Mouse (Mus musculus) CH12.LX (cell line): ENCODE measurements around the gene Ifit2. TPM values are rescaled to one million over a fixed set of nuclear protein-coding genes. Genes with fewer than 3 reads are reported as not detected.

Experiments
- DNase-seq: peaks from one replicate; pipeline ENCODE4 v3.0.0-alpha.2; 2013; ENCODE audit errors: extremely low read depth
- H3K27ac ChIP-seq: 2 replicates; pipeline ENCODE4 v1.5.1; 2012; ENCODE audit warnings: low read depth, mild to moderate bottlenecking, control low read depth, moderate library complexity; ENCODE audit not compliant: insufficient read depth
- H3K27me3 ChIP-seq: replicated peaks from 2 replicates; pipeline ENCODE3; 2012; ENCODE audit warnings: inconsistent platforms
- H3K36me3 ChIP-seq, 2 experiments: replicated peaks in 1 of 2; 2 replicates each; pipeline versions ENCODE3 to v1.6.1; 2012; ENCODE audit warnings: inconsistent platforms in 1 of 2, low read length in 1 of 2, mild to moderate bottlenecking in 1 of 2, mixed read lengths in 1 of 2, moderate library complexity in 1 of 2; ENCODE audit not compliant: control insufficient read depth in 1 of 2, insufficient read depth in 1 of 2
- H3K4me1 ChIP-seq, 2 experiments: 2 replicates each; pipeline ENCODE4 v1.6.1; 2012; ENCODE audit warnings: inconsistent platforms in 1 of 2, moderate library complexity in 1 of 2; ENCODE audit not compliant: insufficient read depth in 2 of 2, control insufficient read depth in 1 of 2
- H3K4me2 ChIP-seq: 2 replicates; pipeline ENCODE4 v1.6.1; 2012; ENCODE audit warnings: low read depth, mild to moderate bottlenecking, control low read depth; ENCODE audit not compliant: poor library complexity, insufficient read depth, severe bottlenecking
- H3K4me3 ChIP-seq, 3 experiments: fragments of 150-350 bp in 1 of 3; sonication (generic) in 1 of 3; replicated peaks in 1 of 3; 2 replicates each; pipeline versions ENCODE3 to v1.5.1; 2011 to 2012; ENCODE audit warnings: low read depth in 2 of 3, low read length in 2 of 3, mild to moderate bottlenecking in 2 of 3, moderate library complexity in 2 of 3, control low read depth in 1 of 3, improper control_type of control experiment in 1 of 3, inconsistent platforms in 1 of 3, mixed read lengths in 1 of 3; ENCODE audit not compliant: poor library complexity in 1 of 3
- H3K79me2 ChIP-seq: replicated peaks from 2 replicates; pipeline ENCODE4 v1.6.1; 2012; ENCODE audit warnings: mild to moderate bottlenecking, moderate library complexity; ENCODE audit not compliant: control insufficient read depth, poor library complexity, insufficient read depth, severe bottlenecking; ENCODE audit errors: extremely low read depth
- H3K9ac ChIP-seq: 2 replicates; pipeline ENCODE4 v1.6.1; 2012; ENCODE audit warnings: low read depth, mild to moderate bottlenecking, control low read depth, moderate library complexity; ENCODE audit not compliant: insufficient read depth
- H3K9me3 ChIP-seq: replicated peaks from 2 replicates; pipeline ENCODE3; 2012; ENCODE audit warnings: low read length, inconsistent platforms, mixed read lengths
- BHLHE40 ChIP-seq: IDR thresholded peaks from 2 replicates; pipeline ENCODE4 v1.6.1; 2011; ENCODE audit warnings: mild to moderate bottlenecking, low read depth, low read length, improper control_type of control experiment
- CHD1 ChIP-seq: IDR thresholded peaks from 2 replicates; pipeline ENCODE4 v1.6.1; 2012; ENCODE audit warnings: low read depth, low read length, improper control_type of control experiment, inconsistent platforms
- CHD2 ChIP-seq: IDR thresholded peaks from 2 replicates; pipeline ENCODE4 v1.6.1; 2011; ENCODE audit warnings: low read length, improper control_type of control experiment
- ELF1 ChIP-seq: IDR thresholded peaks from 2 replicates; pipeline ENCODE4 v1.6.1; 2014; ENCODE audit warnings: low read depth, mild to moderate bottlenecking, inconsistent platforms, low read length, improper control_type of control experiment
- ETS1 ChIP-seq: conservative IDR thresholded peaks from 2 replicates; pipeline ENCODE4 v1.6.1; 2012; ENCODE audit warnings: low read depth, mild to moderate bottlenecking, inconsistent platforms, low read length, improper control_type of control experiment, moderate library complexity
- GABPA ChIP-seq: IDR thresholded peaks from 2 replicates; pipeline ENCODE4 v1.6.1; 2012; ENCODE audit warnings: low read depth, low read length, improper control_type of control experiment, inconsistent platforms; ENCODE audit not compliant: insufficient replicate concordance
- IRF4 ChIP-seq: IDR thresholded peaks from 2 replicates; pipeline ENCODE4 v1.6.1; 2014; ENCODE audit warnings: low read depth, mild to moderate bottlenecking, inconsistent platforms, low read length, improper control_type of control experiment
- JUND ChIP-seq: conservative IDR thresholded peaks from 2 replicates; pipeline ENCODE4 v1.6.1; 2011; ENCODE audit warnings: low read depth, low read length, improper control_type of control experiment
- MAFK ChIP-seq: IDR thresholded peaks from 2 replicates; pipeline ENCODE4 v1.6.1; 2011; ENCODE audit warnings: low read length, improper control_type of control experiment; ENCODE audit not compliant: insufficient replicate concordance
- MAX ChIP-seq: IDR thresholded peaks from 2 replicates; pipeline ENCODE4 v1.6.1; 2011; ENCODE audit warnings: low read length, improper control_type of control experiment
- MAZ ChIP-seq: IDR thresholded peaks from 2 replicates; pipeline ENCODE4 v1.6.1; 2012; ENCODE audit warnings: low read depth, mild to moderate bottlenecking, inconsistent platforms, low read length, improper control_type of control experiment, moderate library complexity
- MXI1 ChIP-seq: IDR thresholded peaks from 2 replicates; pipeline ENCODE4 v1.6.1; 2011; ENCODE audit warnings: mild to moderate bottlenecking, low read depth, low read length, improper control_type of control experiment
- MYC ChIP-seq: IDR thresholded peaks from 2 replicates; pipeline ENCODE4 v1.6.1; 2011; ENCODE audit warnings: low read depth, mild to moderate bottlenecking, improper control_type of control experiment, low read length
- NELFE ChIP-seq: IDR thresholded peaks from 2 replicates; pipeline ENCODE4 v1.6.1; 2011; ENCODE audit warnings: low read depth, low read length, improper control_type of control experiment
- NRF1 ChIP-seq: IDR thresholded peaks from 2 replicates; pipeline ENCODE4 v1.6.1; 2014; ENCODE audit warnings: low read depth, mild to moderate bottlenecking, inconsistent platforms, low read length, improper control_type of control experiment, moderate library complexity
- POLR2A ChIP-seq: IDR thresholded peaks from 2 replicates; pipeline ENCODE4 v1.6.1; 2011; ENCODE audit warnings: low read depth, mild to moderate bottlenecking, improper control_type of control experiment, low read length
- POLR2AphosphoS2 ChIP-seq: IDR thresholded peaks from 2 replicates; pipeline ENCODE4 v1.6.1; 2011; ENCODE audit warnings: low read depth, low read length, improper control_type of control experiment
- RCOR1 ChIP-seq: conservative IDR thresholded peaks from 2 replicates; pipeline ENCODE4 v1.6.1; 2012; ENCODE audit warnings: low read depth, mild to moderate bottlenecking, inconsistent platforms, low read length, improper control_type of control experiment
- SMC3 ChIP-seq: IDR thresholded peaks from 2 replicates; pipeline ENCODE4 v1.6.1; 2011; ENCODE audit warnings: low read depth, low read length, improper control_type of control experiment
- TBP ChIP-seq: conservative IDR thresholded peaks from 2 replicates; pipeline ENCODE4 v1.6.1; 2011; ENCODE audit warnings: low read depth, low read length, improper control_type of control experiment
- UBTF ChIP-seq: IDR thresholded peaks from 2 replicates; pipeline ENCODE4 v1.6.1; 2012; ENCODE audit warnings: low read depth, mild to moderate bottlenecking, inconsistent platforms, low read length, improper control_type of control experiment, moderate library complexity
- USF2 ChIP-seq: conservative IDR thresholded peaks from 2 replicates; pipeline ENCODE4 v1.6.1; 2011; ENCODE audit warnings: low read depth, low read length, improper control_type of control experiment
- ZC3H11A ChIP-seq: IDR thresholded peaks from 2 replicates; pipeline ENCODE4 v1.6.1; 2012; ENCODE audit warnings: low read depth, mild to moderate bottlenecking, inconsistent platforms, low read length, improper control_type of control experiment
- ZMIZ1 ChIP-seq: IDR thresholded peaks from 2 replicates; pipeline ENCODE4 v1.6.1; 2012; ENCODE audit warnings: low read depth, mild to moderate bottlenecking, inconsistent platforms, low read length, improper control_type of control experiment
- ZNF384 ChIP-seq: IDR thresholded peaks from 2 replicates; pipeline ENCODE4 v1.6.1; 2012; ENCODE audit warnings: low read depth, low read length, improper control_type of control experiment, inconsistent platforms
- dilution Hi-C: fragments of 300-500 bp; cut with MboI; formaldehyde crosslinking; loops from 2 replicates; pipeline ENCODE4 v1.14.3; 2020; ENCODE audit warnings: low sequenced_read_pairs; ENCODE audit not compliant: extremely low pct_unique_long_range_greater_than_20kb, extremely low pct_ligation_motif_present
- in situ Hi-C: fragments of 300-500 bp; cut with MboI; formaldehyde crosslinking; loops from 3 replicates; pipeline ENCODE4 v1.14.3; 2019; ENCODE audit warnings: low sequenced_read_pairs, low pct_ligation_motif_present, low pct_unique_long_range_greater_than_20kb, mixed read lengths
- polyA plus RNA-seq: library from polyadenylated mRNA; unstranded; fragments of >175 nt; gene quantifications from 2 replicates; pipeline ENCODE4 v1.2.1, GENCODE M21; 2012; ENCODE audit warnings: low read depth; ENCODE audit not compliant: insufficient read length
- total RNA-seq, 2 experiments: library from RNA; depleted of rRNA; stranded (reverse); fragments of 300-350 nt in 1 of 2; fragments of >200 nt in 1 of 2; gene quantifications; 2 replicates each; pipeline ENCODE4 v1.2.3; 2012 to 2014

Ifit2 gene
- total and polyA plus RNA-seq, 3 experiments = 0.72 to 8.8 (median 5.7) TPM

- H3K9me3 ChIP-seq = no peaks in the 10 kb centered on the region
- H3K4me1 ChIP-seq = peaks cover 0 to 24% of the 10 kb centered on the region in 2 experiments; a peak in 2 of 4 replicates
- dilution Hi-C loops (no loop called here), in situ Hi-C loops (no loop called here)
- TF ChIP-seq MYC (no peak), UBTF (no peak), CHD2 (no peak), POLR2AphosphoS2 (no peak), POLR2A (no peak), ELF1 (no peak), ZC3H11A (no peak), SMC3 (no peak), ETS1 (no peak), RCOR1 (no peak), GABPA (no peak), USF2 (no peak), MXI1 (no peak), CHD1 (no peak)
- H3K27ac ChIP-seq = no peak overlapping the region
- H3K9ac ChIP-seq = no peak overlapping the region
- H3K4me2 ChIP-seq = no peak overlapping the region
- no peaks in the 10 kb centered on the region for H3K79me2 ChIP-seq
- peaks cover 0 to 23% of the 10 kb centered on the region in 2 experiments for H3K36me3 ChIP-seq
- H3K27me3 ChIP-seq = no peaks in the 10 kb centered on the region
- no peak overlapping the region for H3K4me3 ChIP-seq
- no peak for DNase-seq
Observed at GRCm38 (mm10) chr19:34571080-34571479, 20.6 kb downstream of the Ifit2 start.

GRCm38 (mm10) chr19:34573650-34574049 is 23.2 kb downstream of the Ifit2 start:
- Histone ChIP-seq H3K27me3 (no peaks in the 10 kb centered on the region), H3K4me2 (no peak overlapping the region), H3K4me3 (no peak overlapping the region), H3K79me2 (no peaks in the 10 kb centered on the region), H3K4me1 (peaks cover 0 to 24% of the 10 kb centered on the region in 2 experiments; a peak in 2 of 4 replicates), H3K9me3 (no peaks in the 10 kb centered on the region), H3K27ac (no peak overlapping the region), H3K36me3 (peaks cover 0 to 23% of the 10 kb centered on the region in 2 experiments), H3K9ac (no peak overlapping the region)
- in situ Hi-C loops = no loop called here
- no peak for DNase-seq
- TF ChIP-seq ELF1 (no peak), MAX (no peak)
- dilution Hi-C loops = no loop called here

GRCm38 (mm10) chr19:34577121-34577520 is 26.6 kb downstream of the Ifit2 start:
- H3K9ac ChIP-seq = no peak overlapping the region
- H3K79me2 ChIP-seq = no peaks in the 10 kb centered on the region
- H3K9me3 ChIP-seq = no peaks in the 10 kb centered on the region
- no peaks in the 10 kb centered on the region for H3K4me1 ChIP-seq
- H3K4me2 ChIP-seq = no peak overlapping the region
- no peaks in the 10 kb centered on the region for H3K27me3 ChIP-seq
- dilution Hi-C loops (no loop called here), in situ Hi-C loops (no loop called here)
- H3K36me3 ChIP-seq = peaks cover 0 to 23% of the 10 kb centered on the region in 2 experiments
- DNase-seq = no peak
- no peak for TF ChIP-seq MAFK
- no peak for TF ChIP-seq MAX
- TF ChIP-seq RCOR1 = no peak
- no peak for TF ChIP-seq NRF1
- no peak for TF ChIP-seq ZNF384
- TF ChIP-seq TBP = no peak
- TF ChIP-seq IRF4 = no peak
- TF ChIP-seq NELFE = no peak
- no peak for TF ChIP-seq GABPA
- TF ChIP-seq ZMIZ1 = no peak
- TF ChIP-seq BHLHE40 = no peak
- no peak for TF ChIP-seq MXI1
- no peak for TF ChIP-seq USF2
- TF ChIP-seq JUND = no peak
- TF ChIP-seq MAZ = no peak
- no peak for TF ChIP-seq CHD2
- TF ChIP-seq ETS1 = no peak
- no peak for TF ChIP-seq POLR2A
- TF ChIP-seq MYC = no peak
- no peak overlapping the region for H3K27ac ChIP-seq
- H3K4me3 ChIP-seq = no peak overlapping the region
